Mouse (Mus musculus) spleen, adult 2 months (tissue): ENCODE data around the gene Hoxa3.

Source experiments
- CTCF ChIP-seq: fragments of 200-500 bp; IDR thresholded peaks from 2 replicates; pipeline ENCODE4 v1.5.1; 2011; ENCODE audit warnings: mild to moderate bottlenecking, inconsistent platforms; ENCODE audit not compliant: insufficient read depth, insufficient read length, insufficient replicate concordance; ENCODE audit errors: extremely low read depth
- POLR2A ChIP-seq: fragments of 200-500 bp; IDR thresholded peaks from 2 replicates; pipeline ENCODE4 v1.6.1; 2011; ENCODE audit warnings: low read depth, low read length, inconsistent platforms

GRCm38 (mm10) chr6:52226569-52227257, 13.6 kb upstream of the Hoxa3 start:
- no peak for TF ChIP-seq CTCF
- TF ChIP-seq POLR2A = no peak
